Mouse (Mus musculus) hindbrain, postnatal 0 days (tissue): ENCODE measurements around the gene Zfpm1. TPM values are rescaled to one million over a fixed set of nuclear protein-coding genes. Genes with fewer than 3 reads are reported as not detected.
"Not testable (repeated sequence)": the region's sequence is repeated elsewhere in the genome, so short reads cannot be mapped to it uniquely, and the experiment has no call there.

ENCODE experiments used
- ATAC-seq: fragments of 200-750 bp; cut with Nextera tagmentation; 2 replicates; pipeline ENCODE4 v1.8.0; 2017; ENCODE audit warnings: mild to moderate bottlenecking, moderate TSS enrichment, moderate library complexity
- DNase-seq: peaks from one replicate; pipeline ENCODE4 v3.0.0-alpha.2; 2015; ENCODE audit warnings: low spot score
- H3K27ac ChIP-seq: fragments of 300-500 bp; sonication (generic); 2 replicates; pipeline ENCODE4 v1.5.1; 2014; ENCODE audit warnings: mild to moderate bottlenecking
- H3K27me3 ChIP-seq: fragments of 300-500 bp; sonication (generic); 2 replicates; pipeline ENCODE4 v1.6.1; 2014; ENCODE audit warnings: low read length, mixed read lengths; ENCODE audit not compliant: insufficient read depth
- H3K36me3 ChIP-seq: fragments of 300-500 bp; sonication (generic); 2 replicates; pipeline ENCODE4 v1.6.1; 2014; ENCODE audit warnings: low read length, mixed read lengths; ENCODE audit not compliant: insufficient read depth
- H3K4me1 ChIP-seq: fragments of 300-500 bp; sonication (generic); 2 replicates; pipeline ENCODE4 v1.6.1; 2014; ENCODE audit warnings: antibody characterized with exemption, low read length, mixed read lengths; ENCODE audit not compliant: insufficient read depth
- H3K4me2 ChIP-seq: fragments of 300-500 bp; sonication (generic); 2 replicates; pipeline ENCODE4 v1.6.1; 2014; ENCODE audit warnings: low read depth, mild to moderate bottlenecking, low read length, moderate library complexity, mixed read lengths
- H3K4me3 ChIP-seq: fragments of 300-500 bp; sonication (generic); 2 replicates; pipeline ENCODE4 v1.5.1; 2014; ENCODE audit warnings: low read length
- H3K9ac ChIP-seq: fragments of 300-500 bp; sonication (generic); replicated peaks from 2 replicates; pipeline ENCODE4 v1.6.1; 2014; ENCODE audit warnings: mild to moderate bottlenecking, low read length, moderate library complexity, mixed read lengths
- H3K9me3 ChIP-seq: fragments of 300-500 bp; sonication (generic); 2 replicates; pipeline ENCODE4 v1.6.1; 2016; ENCODE audit warnings: low read length, mixed read lengths
- CTCF ChIP-seq: IDR thresholded peaks from 2 replicates; pipeline ENCODE4 v1.5.1; 2016; ENCODE audit warnings: antibody characterized with exemption, control low read depth, low read depth
- WGBS: fragments of 180-500 bp; shearing (Covaris S2); extraction: QIAGEN DNeasy Blood & Tissue Kit; methylation state at CpG from one replicate; pipeline ENCODE4 v1.1.7; 2014; 5-methylcytosine and 5-hydroxymethylcytosine counted together
- polyA plus RNA-seq: library from polyadenylated mRNA; unstranded; fragments of >200 nt; fragmentation: Nextera tagmentation; extraction: Ambion mirVana; gene quantifications from 2 replicates; pipeline ENCODE4 v1.2.1, GENCODE M21; 2015
- total RNA-seq: library from RNA; depleted of rRNA; stranded (reverse); fragments of >200 nt; gene quantifications from 2 replicates; pipeline ENCODE4 v1.2.3, GENCODE M21; 2014

Zfpm1 gene
- total and polyA plus RNA-seq, 2 experiments from 2014 or later, result 1.5 to 28.0 TPM

GRCm38 (mm10) chr8:122321455-122321921, 39.5 kb downstream of the Zfpm1 start:
- Histone ChIP-seq H3K36me3 (no peaks in the 10 kb centered on the region), H3K4me1 (peaks cover 8% of the 10 kb centered on the region; the same call in 1 of the 2 replicates), H3K4me2 (no peak overlapping the region), H3K4me3 (no peak overlapping the region), H3K9me3 (no peaks in the 10 kb centered on the region), H3K9ac (no peak overlapping the region), H3K27ac (no peak overlapping the region), H3K27me3 (no peaks in the 10 kb centered on the region)
- 67% methylated on average over 10 of the region's 10 CpGs for WGBS
- TF ChIP-seq CTCF, result no peak
- ATAC-seq, result no peak
- no peak for DNase-seq

GRCm38 (mm10) chr8:122322126-122322525, 40.2 kb downstream of the Zfpm1 start:
- Histone ChIP-seq H3K4me3 (no peak overlapping the region), H3K4me1 (peaks cover 8% of the 10 kb centered on the region; the same call in 1 of the 2 replicates), H3K9me3 (no peaks in the 10 kb centered on the region), H3K27me3 (no peaks in the 10 kb centered on the region), H3K27ac (no peak overlapping the region), H3K36me3 (no peaks in the 10 kb centered on the region), H3K4me2 (no peak overlapping the region), H3K9ac (no peak overlapping the region)
- WGBS, result 90% methylated on average over 7 of the region's 7 CpGs
- TF ChIP-seq CTCF, result no peak
- ATAC-seq (no peak), DNase-seq (no peak)

- Histone ChIP-seq H3K27me3 (no peaks in the 10 kb centered on the region), H3K4me3 (no peak overlapping the region), H3K4me1 (peaks cover 8% of the 10 kb centered on the region; the same call in 1 of the 2 replicates), H3K27ac (no peak overlapping the region), H3K9me3 (no peaks in the 10 kb centered on the region), H3K4me2 (no peak overlapping the region), H3K9ac (no peak overlapping the region), H3K36me3 (no peaks in the 10 kb centered on the region)
- DNase-seq (no peak), ATAC-seq (no peak)
- 77% methylated on average over 11 of the region's 11 CpGs for WGBS
- TF ChIP-seq CTCF, result no peak
Measured at GRCm38 (mm10) chr8:122322792-122323191, 40.9 kb downstream of the Zfpm1 start.

GRCm38 (mm10) chr8:122323951-122324402, 42.0 kb downstream of the Zfpm1 start:
- 6% methylated on average over 13 of the region's 13 CpGs for WGBS
- H3K9ac ChIP-seq, H3K36me3 ChIP-seq, H3K4me3 ChIP-seq, H3K9me3 ChIP-seq, H3K27me3 ChIP-seq, H3K4me1 ChIP-seq, H3K4me2 ChIP-seq: not testable (repeated sequence)
- DNase-seq (peak; percentile 50), ATAC-seq (peak; percentile 44)
- H3K27ac ChIP-seq, result peak overlapping the region; percentile 32; the same call in 1 of the 2 replicates

- Histone ChIP-seq H3K4me2 (no peak overlapping the region), H3K36me3 (no peaks in the 10 kb centered on the region), H3K9ac (no peak overlapping the region), H3K4me3 (no peak overlapping the region), H3K9me3 (no peaks in the 10 kb centered on the region), H3K27me3 (no peaks in the 10 kb centered on the region), H3K27ac (no peak overlapping the region), H3K4me1 (peaks cover 8% of the 10 kb centered on the region; the same call in 1 of the 2 replicates)
- WGBS, result 86% methylated on average over 2 of the region's 2 CpGs
- DNase-seq (no peak), ATAC-seq (no peak)
- TF ChIP-seq CTCF, result no peak
Measured at GRCm38 (mm10) chr8:122325196-122325595, 43.3 kb downstream of the Zfpm1 start.

DNA sequence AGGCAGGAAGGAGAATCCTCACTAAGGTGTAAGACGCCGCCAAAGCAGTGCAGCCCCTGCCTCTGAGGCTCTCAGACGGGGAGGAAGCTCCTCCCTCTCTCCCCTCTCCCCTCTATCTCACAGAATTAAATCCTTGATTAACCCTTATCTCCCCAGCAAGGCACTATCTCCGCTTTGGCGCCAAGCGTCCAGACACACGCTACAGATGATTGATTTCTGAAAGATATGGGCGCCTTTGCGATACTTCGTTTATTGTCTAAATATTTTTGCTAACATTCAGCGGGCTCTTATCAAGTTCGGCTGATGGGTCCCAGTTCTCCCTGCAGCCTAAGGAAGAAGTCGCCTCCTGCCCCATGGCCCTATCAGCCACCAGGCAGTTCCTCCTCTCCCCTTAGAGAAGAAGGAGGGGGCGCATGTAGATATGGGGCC, 44.2 kb downstream of the Zfpm1 start:
- no peaks in the 10 kb centered on the region for H3K9me3 ChIP-seq
- ATAC-seq, result no peak
- no peak for DNase-seq
- 29% methylated on average over 14 of the region's 14 CpGs for WGBS
- H3K27ac ChIP-seq, result no peak overlapping the region
- no peaks in the 10 kb centered on the region for H3K27me3 ChIP-seq
- TF ChIP-seq CTCF, result no peak
- H3K36me3 ChIP-seq, result no peaks in the 10 kb centered on the region
- H3K4me2 ChIP-seq, result 0 out of 2 replicates have a peak overlapping the region, but pooled peaks have one; percentile 13
- H3K9ac ChIP-seq, result 0 out of 2 replicates have a peak overlapping the region, but pooled peaks have one; percentile 5
- peaks cover 8% of the 10 kb centered on the region; the same call in 1 of the 2 replicates for H3K4me1 ChIP-seq
- H3K4me3 ChIP-seq, result no peak overlapping the region

DNA sequence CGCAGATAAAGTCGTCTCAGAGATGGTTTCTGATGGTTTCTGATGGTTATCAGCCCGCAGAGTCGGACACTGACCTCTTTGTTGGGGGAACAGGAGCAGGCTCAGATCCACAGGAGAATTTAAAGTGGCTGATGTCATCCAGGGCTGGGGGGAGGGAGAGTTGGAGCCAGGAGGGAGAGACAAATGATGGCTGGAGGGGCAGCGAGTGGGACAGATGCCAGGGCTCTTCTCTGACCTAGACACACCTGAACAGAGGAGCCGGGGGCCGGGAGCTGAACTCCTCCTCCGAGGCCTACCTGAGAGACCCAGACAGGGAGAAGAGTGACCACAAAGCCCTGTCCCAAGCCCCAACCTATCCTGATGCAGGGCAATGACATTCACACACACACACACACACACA, 47.1 kb downstream of the Zfpm1 start:
- no peaks in the 10 kb centered on the region for H3K27me3 ChIP-seq
- no peak for TF ChIP-seq CTCF
- H3K9ac ChIP-seq, result 0 out of 2 replicates have a peak overlapping the region, but pooled peaks have one; percentile 3
- no peak for ATAC-seq
- no peaks in the 10 kb centered on the region for H3K9me3 ChIP-seq
- H3K4me2 ChIP-seq, result no peak overlapping the region
- H3K36me3 ChIP-seq, result 0 out of 2 replicates have a peak, but pooled peaks cover 2% of the 10 kb centered on the region
- peaks cover 8% of the 10 kb centered on the region; the same call in 1 of the 2 replicates for H3K4me1 ChIP-seq
- no peak overlapping the region for H3K4me3 ChIP-seq
- DNase-seq, result no peak
- H3K27ac ChIP-seq, result no peak overlapping the region
- WGBS, result 73% methylated on average over 8 of the region's 8 CpGs
